Mouse (Mus musculus) small intestine, adult 2 months (tissue): ENCODE results near the gene Fbxl12.

Source experiments
- CTCF ChIP-seq: fragments of 200-500 bp; IDR thresholded peaks from 2 replicates; pipeline ENCODE4 v1.5.1; 2012; ENCODE audit warnings: low read depth, mild to moderate bottlenecking, control low read depth, inconsistent platforms, low read length, moderate library complexity, mixed read lengths; ENCODE audit not compliant: insufficient replicate concordance, insufficient read length; ENCODE audit errors: extremely low read depth
- POLR2A ChIP-seq: fragments of 200-500 bp; IDR thresholded peaks from 2 replicates; pipeline ENCODE4 v1.6.1; 2012; ENCODE audit warnings: low read depth, mild to moderate bottlenecking, control low read depth, inconsistent platforms, low read length, moderate library complexity

DNA sequence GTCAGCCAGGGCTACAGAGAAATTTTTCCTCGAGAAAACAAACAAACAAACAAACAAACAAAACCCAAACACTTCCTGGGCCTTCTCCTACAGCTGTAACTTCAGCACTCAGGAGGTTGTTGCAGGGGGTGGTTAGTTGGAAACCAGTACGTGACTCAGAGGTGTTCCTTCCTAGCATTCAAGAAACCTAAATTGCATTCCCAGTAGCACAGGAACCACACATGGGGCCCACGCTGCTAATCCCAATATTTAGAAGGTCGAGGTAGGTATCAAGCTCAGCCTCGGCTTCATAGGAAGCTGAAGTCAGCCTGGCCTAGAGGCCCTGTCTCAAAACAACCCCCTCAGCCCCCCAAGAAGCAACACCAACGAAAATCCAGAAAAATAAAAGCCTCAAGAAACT, 3.1 kb downstream of the Fbxl12 start:
- TF ChIP-seq CTCF (no peak), POLR2A (no peak)
